Mouse (Mus musculus): ENCODE data around the gene Prkn.

GRCm38 (mm10) chr17:12063533-12063932, 1223.3 kb downstream of the Prkn start:
- no peak for TF ChIP-seq EP300 (IDR thresholded peaks at IDR 0.05; ENCODE audit: insufficient read depth, low read depth, low read length)
- TF ChIP-seq CTCF (IDR thresholded peaks at IDR 0.05): no peak
